Mouse (Mus musculus): Measurements from ENCODE around the gene Gm20431. TPM values are rescaled to one million over a fixed set of nuclear protein-coding genes. Genes with fewer than 3 reads are reported as not detected.
"Not testable (repeated sequence)": the region's sequence is repeated elsewhere in the genome, so short reads cannot be mapped to it uniquely, and the experiment has no call there.

Gene Gm20431
- polyA plus RNA-seq, 1 experiment from 2014 or later, result 0.63 TPM

DNA sequence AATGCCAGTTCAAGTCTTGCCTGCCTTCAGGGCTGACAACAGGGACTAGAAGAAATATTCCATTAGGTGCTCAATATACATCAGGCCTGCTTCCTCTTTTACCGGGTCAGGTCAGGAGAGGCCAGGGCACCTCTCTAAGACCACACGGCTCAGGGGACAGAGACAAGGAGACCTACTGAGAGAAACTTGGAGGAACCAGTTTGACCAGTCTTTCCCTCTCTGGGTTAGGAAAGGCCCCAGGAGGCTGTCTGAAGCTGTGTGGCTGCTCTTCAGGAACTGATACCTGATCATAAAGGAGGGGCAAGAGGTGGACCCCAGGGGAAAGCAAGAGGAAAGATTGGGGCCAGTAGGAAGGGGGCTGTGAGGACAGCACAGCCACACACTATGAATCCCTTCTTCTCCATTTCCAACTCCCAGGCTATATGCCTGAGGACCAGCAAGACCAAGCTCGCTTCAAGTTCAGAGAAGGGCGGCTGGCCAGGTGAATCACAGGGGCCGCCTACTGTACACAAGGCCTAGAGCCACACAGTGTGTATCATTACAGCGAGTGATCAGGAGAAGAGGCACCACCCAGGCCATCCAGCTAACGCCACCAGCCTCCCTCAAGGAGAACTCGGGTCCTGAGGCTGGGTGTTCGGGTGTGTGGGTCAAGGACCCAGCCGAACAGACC lies 2.0 kb downstream of the Gm20431 start:
- peak overlapping the region; percentile 89 for H3K4me2 ChIP-seq
- H3K9me3 ChIP-seq (replicated peaks), result no peaks in the 10 kb centered on the region
- no peak overlapping the region for H3K9ac ChIP-seq
- ATAC-seq (ENCODE audit: insufficient read depth), result no peak
- 70% methylated on average over 10 of the region's 10 CpGs for WGBS (ENCODE audit: insufficient replicate concordance)
- no peak overlapping the region for H3K27ac ChIP-seq (replicated peaks)
- H3K27me3 ChIP-seq, result peaks cover 13% of the 10 kb centered on the region
- H3K4me1 ChIP-seq (replicated peaks), result peaks cover 59% of the 10 kb centered on the region
- H3K36me3 ChIP-seq (replicated peaks), result peaks cover 13% of the 10 kb centered on the region
- H3K4me3 ChIP-seq (replicated peaks), result peak overlapping the region; percentile 88

DNA sequence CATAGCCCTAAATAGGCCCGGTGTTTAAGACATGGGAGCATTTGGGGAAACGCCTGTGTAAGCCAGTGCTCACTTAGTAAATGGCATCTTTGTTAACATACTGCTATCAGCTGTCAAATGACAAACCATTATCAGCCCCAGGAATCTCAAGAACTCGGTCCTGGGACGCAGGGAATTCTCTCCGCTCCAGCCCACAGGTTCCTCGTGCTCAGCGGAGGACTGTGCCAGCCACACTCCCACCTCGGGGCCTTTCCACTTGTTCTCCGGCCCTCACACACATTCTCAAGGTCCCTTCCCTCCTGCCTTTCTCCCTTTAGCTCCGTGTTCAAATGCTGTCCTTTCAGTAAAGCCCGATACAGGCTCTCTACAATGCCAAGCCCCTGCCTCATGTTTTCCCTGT lies 2.6 kb downstream of the Gm20431 start:
- peaks cover 13% of the 10 kb centered on the region for H3K27me3 ChIP-seq
- peaks cover 18% of the 10 kb centered on the region for H3K36me3 ChIP-seq (replicated peaks)
- no peak overlapping the region for H3K27ac ChIP-seq (replicated peaks)
- no peak overlapping the region for H3K4me3 ChIP-seq (replicated peaks)
- H3K4me2 ChIP-seq, result peak overlapping the region; percentile 89; the same call in 1 of the 2 replicates
- no peak overlapping the region for H3K9ac ChIP-seq
- ATAC-seq (ENCODE audit: insufficient read depth), result no peak
- 70% methylated on average over 11 of the region's 11 CpGs for WGBS (ENCODE audit: insufficient replicate concordance)
- no peaks in the 10 kb centered on the region for H3K9me3 ChIP-seq (replicated peaks)
- H3K4me1 ChIP-seq (replicated peaks), result peaks cover 59% of the 10 kb centered on the region

DNA sequence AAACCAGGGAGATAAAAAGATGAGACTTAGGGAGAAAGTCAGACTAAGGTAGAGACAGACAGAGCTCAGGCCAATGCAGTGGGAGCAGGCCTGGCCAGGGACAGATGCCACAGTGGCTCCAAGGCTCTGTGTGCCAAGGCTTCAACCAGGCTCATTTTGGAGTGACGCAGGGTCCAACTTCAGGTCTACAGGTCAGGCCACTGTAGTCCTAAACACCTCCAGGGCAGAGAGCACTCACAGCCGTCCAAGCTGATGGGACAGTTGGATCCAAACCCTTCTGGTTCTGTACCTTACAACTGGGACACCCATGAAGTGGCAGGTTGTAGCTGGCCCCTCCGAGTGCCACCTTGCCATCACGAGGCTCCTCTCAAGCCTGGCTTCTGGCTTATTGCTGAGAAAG lies 3.3 kb downstream of the Gm20431 start:
- 77% methylated on average over 4 of the region's 4 CpGs for WGBS (ENCODE audit: insufficient replicate concordance)
- H3K27me3 ChIP-seq, result peaks cover 8% of the 10 kb centered on the region
- no peak overlapping the region for H3K4me2 ChIP-seq
- peaks cover 59% of the 10 kb centered on the region for H3K4me1 ChIP-seq (replicated peaks)
- H3K27ac ChIP-seq (replicated peaks), result 0 out of 2 replicates have a peak overlapping the region, but pooled peaks have one; percentile 14
- no peak overlapping the region for H3K9ac ChIP-seq
- no peak overlapping the region for H3K4me3 ChIP-seq (replicated peaks)
- no peak for ATAC-seq (ENCODE audit: insufficient read depth)
- H3K36me3 ChIP-seq (replicated peaks), result peaks cover 21% of the 10 kb centered on the region
- H3K9me3 ChIP-seq (replicated peaks), result no peaks in the 10 kb centered on the region

DNA sequence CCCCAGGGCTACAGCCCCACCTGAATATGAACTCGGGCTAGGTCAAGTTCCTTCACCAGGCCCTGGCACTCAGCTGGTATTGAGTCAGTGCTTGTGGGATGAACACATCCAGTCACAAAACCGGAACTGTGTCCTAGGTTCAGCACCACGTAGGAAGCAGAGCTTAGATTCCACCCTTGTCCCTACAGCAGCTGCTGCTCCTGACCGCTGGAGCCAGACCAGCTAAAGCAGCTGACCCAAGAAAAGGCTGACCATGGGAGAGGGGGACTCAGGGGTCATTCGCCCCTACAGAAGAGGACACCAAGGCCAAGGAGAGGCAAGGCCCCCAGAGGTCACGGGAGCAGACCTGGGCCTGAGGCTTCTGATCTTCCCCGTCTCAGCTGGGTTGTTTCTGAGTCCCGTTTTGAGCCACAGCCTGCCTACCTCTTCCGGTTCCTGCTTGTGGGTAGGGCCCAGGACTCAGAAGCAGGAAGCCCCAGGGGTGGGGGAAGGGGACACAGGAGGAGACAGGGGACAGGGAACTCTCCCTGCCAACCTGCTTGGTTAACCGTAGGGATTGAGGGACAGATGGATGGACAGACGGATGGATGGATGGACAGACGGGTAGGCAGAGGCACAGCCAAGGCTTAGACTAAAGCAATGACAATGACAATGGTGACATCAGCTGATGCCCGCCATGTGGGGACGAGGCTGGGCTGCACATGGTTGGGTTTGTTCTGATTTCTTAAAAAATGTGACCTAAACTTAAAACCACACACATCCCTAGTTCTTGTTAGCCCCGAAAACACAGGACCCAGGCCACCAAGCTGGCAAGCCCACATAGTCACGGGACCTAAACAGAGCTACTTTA lies 4.4 kb downstream of the Gm20431 start:
- Histone ChIP-seq H3K27me3 (no peaks in the 10 kb centered on the region; the same call in 1 of the 2 replicates), H3K9ac (no peak overlapping the region; the same call in 1 of the 2 replicates), H3K4me2 (peak overlapping the region; percentile 37), H3K4me3 (replicated peaks) (peak overlapping the region; percentile 22; the same call in 1 of the 2 replicates), H3K27ac (replicated peaks) (peak overlapping the region; percentile 82), H3K9me3 (replicated peaks) (no peaks in the 10 kb centered on the region), H3K4me1 (replicated peaks) (peaks cover 55% of the 10 kb centered on the region), H3K36me3 (replicated peaks) (peaks cover 21% of the 10 kb centered on the region)
- no peak for ATAC-seq (ENCODE audit: insufficient read depth)
- WGBS (ENCODE audit: insufficient replicate concordance), result 37% methylated on average over 16 of the region's 16 CpGs

DNA sequence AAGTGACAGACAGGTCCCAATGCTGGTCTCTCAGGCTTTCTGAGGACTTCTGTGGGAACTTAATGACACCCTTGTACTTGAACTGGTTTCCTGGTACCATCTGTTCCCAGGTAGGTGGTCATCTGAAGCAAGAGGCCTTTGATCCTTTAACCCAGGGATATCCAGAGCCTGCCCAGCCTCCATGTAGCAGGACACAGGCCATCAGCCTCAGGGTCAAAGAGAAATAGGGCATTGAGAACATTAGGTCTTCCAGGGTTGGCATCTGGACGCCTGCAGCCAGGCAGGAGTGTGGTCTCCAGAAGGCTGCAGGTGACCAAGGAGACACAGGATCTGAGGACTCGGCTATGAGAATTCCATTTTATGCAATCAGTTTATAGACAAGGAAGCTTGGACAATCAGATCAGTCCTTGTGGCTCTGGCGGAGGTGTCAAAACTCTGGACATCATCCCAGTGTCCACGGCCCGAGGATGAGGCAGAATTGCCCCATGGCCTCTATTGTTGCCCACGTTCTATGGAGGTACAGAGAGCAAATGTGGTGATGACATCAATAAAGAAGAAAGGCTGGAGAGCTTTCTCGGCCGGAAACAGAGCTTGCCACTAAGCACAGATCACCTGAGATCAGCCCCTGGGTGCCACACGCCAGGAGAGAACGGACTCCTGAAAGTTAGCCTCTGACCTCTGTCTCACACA lies 6.2 kb downstream of the Gm20431 start:
- Histone ChIP-seq H3K9ac (no peak overlapping the region), H3K4me2 (no peak overlapping the region), H3K4me3 (replicated peaks) (no peak overlapping the region), H3K4me1 (replicated peaks) (peaks cover 43% of the 10 kb centered on the region), H3K9me3 (replicated peaks) (no peaks in the 10 kb centered on the region), H3K36me3 (replicated peaks) (peaks cover 21% of the 10 kb centered on the region), H3K27ac (replicated peaks) (no peak overlapping the region), H3K27me3 (no peaks in the 10 kb centered on the region; the same call in 1 of the 2 replicates)
- 81% methylated on average over 10 of the region's 10 CpGs for WGBS (ENCODE audit: insufficient replicate concordance)
- no peak for ATAC-seq (ENCODE audit: insufficient read depth)

- Histone ChIP-seq H3K9ac (no peak overlapping the region), H3K9me3 (replicated peaks) (no peaks in the 10 kb centered on the region), H3K27ac (replicated peaks) (no peak overlapping the region), H3K4me1 (replicated peaks) (peaks cover 29% of the 10 kb centered on the region), H3K36me3 (replicated peaks) (peaks cover 23% of the 10 kb centered on the region), H3K4me3 (replicated peaks) (no peak overlapping the region), H3K4me2 (no peak overlapping the region), H3K27me3 (no peaks in the 10 kb centered on the region; the same call in 1 of the 2 replicates)
- no peak for ATAC-seq (ENCODE audit: insufficient read depth)
- 60% methylated on average over 7 of the region's 7 CpGs for WGBS (ENCODE audit: insufficient replicate concordance)
Measured at GRCm38 (mm10) chr2:167652694-167653093, 8.6 kb downstream of the Gm20431 start.

GRCm38 (mm10) chr2:167651622-167652021 lies 9.7 kb downstream of the Gm20431 start:
- Histone ChIP-seq H3K4me2 (no peak overlapping the region), H3K4me1 (replicated peaks) (peaks cover 19% of the 10 kb centered on the region), H3K27ac (replicated peaks) (no peak overlapping the region), H3K27me3 (no peaks in the 10 kb centered on the region; the same call in 1 of the 2 replicates), H3K4me3 (replicated peaks) (no peak overlapping the region), H3K9ac (no peak overlapping the region), H3K9me3 (replicated peaks) (no peaks in the 10 kb centered on the region), H3K36me3 (replicated peaks) (peaks cover 23% of the 10 kb centered on the region)
- 86% methylated on average over 9 of the region's 9 CpGs for WGBS (ENCODE audit: insufficient replicate concordance)
- no peak for ATAC-seq (ENCODE audit: insufficient read depth)

DNA sequence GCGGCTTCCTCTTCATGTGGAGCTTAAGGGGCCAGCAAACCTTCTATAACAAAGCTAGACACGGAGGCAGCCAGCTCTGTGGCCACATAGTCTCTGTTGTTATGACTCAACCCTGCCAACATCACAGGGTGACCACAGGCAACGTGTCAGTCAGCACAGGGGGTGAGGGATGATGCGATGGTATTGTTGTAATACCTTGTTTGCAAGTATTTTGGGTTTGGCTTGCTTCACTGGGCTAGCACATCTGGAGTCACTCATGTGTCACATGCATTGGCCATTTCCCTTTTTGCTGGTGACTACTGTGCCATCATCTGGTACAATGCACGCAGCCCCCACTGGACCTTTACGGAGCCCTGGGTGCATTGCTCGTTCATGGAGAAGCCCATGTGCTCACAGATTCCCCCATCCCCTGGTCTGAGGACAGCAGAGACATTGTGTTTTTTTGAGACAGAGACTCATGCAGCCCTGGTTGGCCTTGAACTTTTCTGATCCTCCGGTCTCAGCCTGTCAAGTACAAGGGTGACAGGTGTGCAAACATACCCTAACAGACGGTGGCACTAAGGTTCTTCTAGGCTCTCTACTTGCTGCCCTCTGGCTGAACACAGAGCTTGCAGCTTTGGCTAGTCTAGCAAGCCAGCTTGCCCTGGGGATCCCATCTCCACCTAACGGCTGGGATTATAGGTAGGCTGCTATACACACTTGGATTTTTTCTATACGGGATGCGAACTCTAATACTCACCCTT lies 11.8 kb downstream of the Gm20431 start:
- H3K9me3 ChIP-seq (replicated peaks), result no peaks in the 10 kb centered on the region
- peaks cover 17% of the 10 kb centered on the region for H3K4me1 ChIP-seq (replicated peaks)
- no peak for ATAC-seq (ENCODE audit: insufficient read depth)
- H3K36me3 ChIP-seq (replicated peaks), result peaks cover 32% of the 10 kb centered on the region
- H3K9ac ChIP-seq, result no peak overlapping the region
- H3K27ac ChIP-seq (replicated peaks), result no peak overlapping the region
- H3K4me3 ChIP-seq (replicated peaks), result no peak overlapping the region
- H3K27me3 ChIP-seq, result no peaks in the 10 kb centered on the region; the same call in 1 of the 2 replicates
- WGBS (ENCODE audit: insufficient replicate concordance), result 74% methylated on average over 12 of the region's 12 CpGs
- H3K4me2 ChIP-seq, result no peak overlapping the region

DNA sequence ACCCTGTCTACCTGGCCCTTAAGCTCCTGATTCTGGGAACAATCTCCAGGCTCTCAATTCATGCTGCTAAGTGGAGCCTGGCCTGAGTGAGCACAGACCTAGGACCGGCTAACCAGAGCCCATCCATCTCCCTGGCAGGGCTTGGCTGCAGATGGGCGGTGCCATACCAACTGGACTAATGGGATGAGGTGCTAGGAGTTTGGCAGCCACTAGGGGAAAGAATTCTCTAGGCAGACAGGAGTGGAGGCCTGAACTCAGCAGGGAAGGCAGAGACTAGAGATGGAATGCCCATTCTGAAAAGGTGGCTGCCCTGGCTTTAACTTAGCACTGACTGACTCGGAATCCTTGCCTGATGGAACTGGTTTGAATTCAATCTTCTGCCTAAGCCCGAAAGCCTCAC lies 14.9 kb downstream of the Gm20431 start:
- H3K4me2 ChIP-seq, result no peak overlapping the region
- no peak overlapping the region for H3K9ac ChIP-seq
- H3K4me1 ChIP-seq (replicated peaks), result peaks cover 16% of the 10 kb centered on the region
- H3K27ac ChIP-seq (replicated peaks), result no peak overlapping the region
- no peak overlapping the region for H3K4me3 ChIP-seq (replicated peaks)
- peaks cover 34% of the 10 kb centered on the region for H3K36me3 ChIP-seq (replicated peaks)
- no peaks in the 10 kb centered on the region for H3K9me3 ChIP-seq (replicated peaks)
- no peaks in the 10 kb centered on the region for H3K27me3 ChIP-seq
- whole genome bisulfite sequencing (ENCODE audit: insufficient replicate concordance), result 85% methylated on average over 4 of the region's 4 CpGs
- ATAC-seq (ENCODE audit: insufficient read depth), result no peak

DNA sequence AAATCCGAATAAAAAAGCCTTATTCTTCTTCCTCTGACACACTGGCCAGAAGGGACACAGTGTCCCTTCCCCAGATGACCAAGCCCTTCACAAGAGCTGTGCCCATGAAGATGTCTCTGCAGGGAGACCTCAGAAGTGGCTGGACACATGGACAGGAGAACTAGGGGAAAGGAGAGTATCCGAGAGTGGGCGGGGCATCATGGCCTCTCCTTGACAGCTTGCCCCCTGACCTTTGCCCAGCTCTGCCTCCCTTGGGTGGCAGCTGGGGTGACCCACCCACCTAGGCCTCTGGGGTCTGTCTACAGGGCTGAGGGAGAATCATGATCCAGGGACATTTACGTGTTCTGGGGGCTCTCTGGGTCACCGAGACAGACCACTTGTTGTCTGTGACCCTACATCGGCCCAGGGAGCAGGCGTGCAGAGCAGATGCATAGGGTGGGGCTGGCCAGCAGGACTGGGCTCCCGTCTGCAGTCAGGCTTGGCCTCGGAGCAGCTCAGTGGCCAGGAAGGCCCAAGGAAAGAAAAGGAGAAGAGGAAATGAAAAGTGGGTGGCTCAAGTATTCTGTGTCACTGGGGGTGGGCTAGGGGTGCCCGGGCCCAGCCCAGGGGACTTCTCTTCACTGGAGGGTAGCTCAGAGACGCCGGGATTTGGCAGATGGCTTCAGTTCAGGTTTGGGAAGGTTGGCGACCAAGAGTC lies 17.8 kb downstream of the Gm20431 start:
- H3K4me2 ChIP-seq; H3K9me3 ChIP-seq (replicated peaks); ATAC-seq (ENCODE audit: insufficient read depth); H3K9ac ChIP-seq; H3K4me3 ChIP-seq (replicated peaks); H3K27me3 ChIP-seq; H3K27ac ChIP-seq (replicated peaks): not testable (repeated sequence)
- Histone ChIP-seq H3K4me1 (replicated peaks) (peaks cover 14% of the 10 kb centered on the region), H3K36me3 (replicated peaks) (peaks cover 29% of the 10 kb centered on the region)
- WGBS (ENCODE audit: insufficient replicate concordance), result 69% methylated on average over 13 of the region's 13 CpGs

All from liver, embryonic 15.5 days (tissue).